Mouse (Mus musculus) left cerebral cortex, postnatal 36 days (tissue): ENCODE data around the gene Clybl. TPM values are rescaled to one million over a fixed set of nuclear protein-coding genes. Genes with fewer than 3 reads are reported as not detected.

ENCODE experiments used
- DNase-seq, 2 experiments: peaks; one replicate each; pipeline ENCODE4 v3.0.0; 2021 to 2022; ENCODE audit warnings: low spot score in 2 of 2, mixed read lengths in 1 of 2
- intact Hi-C: fragments of 180-260 bp; cut with DNase I; formaldehyde crosslinking; loops from one replicate; pipeline ENCODE4 v1.15.1; 2025
- total RNA-seq, 2 experiments: library from RNA; stranded (reverse); gene quantifications; 2 replicates each; pipeline ENCODE4 v1.2.3; 2021

Gene Clybl
- total RNA-seq, 2 experiments from 2014 or later, result 21.2 to 31.3 TPM

DNA sequence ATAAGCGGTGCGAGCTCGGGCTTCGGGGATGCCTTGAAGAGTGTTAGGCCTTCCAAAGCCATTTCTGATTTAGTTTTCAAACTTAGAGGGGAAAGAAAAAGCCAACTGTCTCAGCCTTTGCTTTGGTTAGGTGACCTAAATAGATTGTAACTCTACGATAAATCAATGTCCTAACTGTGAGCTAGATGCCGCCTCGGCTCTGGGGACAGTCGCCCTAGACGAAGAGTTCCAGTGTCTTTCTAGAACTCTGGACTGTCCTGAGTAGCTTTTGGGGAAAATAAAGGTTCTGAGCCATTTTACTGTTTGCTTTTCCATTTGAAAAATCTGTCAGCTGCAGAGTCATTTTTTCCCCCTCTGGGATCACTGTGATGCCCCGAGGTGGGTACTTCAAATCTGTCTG is 49.6 kb downstream of the Clybl start:
- intact Hi-C loops, result no loop called here
- no peak for DNase-seq

DNA sequence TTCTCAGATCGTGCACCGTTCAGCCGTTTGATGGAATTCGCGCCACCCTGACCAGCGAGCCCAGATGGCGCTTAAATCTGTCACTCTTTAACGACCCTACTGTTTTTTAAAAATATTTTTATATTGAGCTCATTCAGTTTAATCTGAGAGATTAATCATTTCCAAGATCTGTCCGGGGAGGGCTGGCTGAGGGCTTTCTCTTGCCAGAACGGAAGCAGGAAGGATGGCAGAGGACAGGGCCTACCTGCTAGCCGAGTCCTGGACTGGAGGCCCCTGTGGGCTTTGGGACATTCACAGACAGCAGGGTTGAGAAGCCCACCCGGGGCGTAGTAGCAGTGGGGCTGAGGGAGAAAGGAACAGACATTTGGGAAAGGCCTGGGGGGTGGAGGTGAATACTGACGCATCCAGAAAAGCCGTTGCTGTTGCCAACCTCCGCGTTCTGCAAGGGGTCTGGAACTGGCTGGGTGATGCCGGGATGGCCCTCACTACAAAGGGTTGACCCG is 51.8 kb downstream of the Clybl start:
- intact Hi-C loops, result no loop called here
- DNase-seq, result no peak

DNA sequence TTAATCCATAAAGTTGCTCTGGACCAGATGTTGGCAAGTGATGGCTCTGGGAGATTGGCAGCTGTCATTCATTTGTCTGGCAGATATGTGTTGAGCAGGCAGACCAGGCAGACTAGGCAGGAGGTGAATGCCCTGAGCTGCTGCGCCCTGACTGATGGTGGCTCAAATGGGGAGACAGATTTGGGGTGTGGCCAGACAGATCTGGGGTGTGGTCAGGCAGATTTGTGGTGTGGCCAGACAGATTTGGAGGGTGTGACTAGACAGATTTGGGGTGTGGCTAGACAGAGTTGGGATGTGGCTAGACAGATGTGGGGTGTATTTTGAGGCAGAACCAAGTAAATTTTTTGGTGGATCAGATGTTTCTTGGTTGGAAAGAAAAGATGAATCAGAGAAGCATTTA is 62.4 kb downstream of the Clybl start:
- intact Hi-C loops, result no loop called here
- no peak for DNase-seq

DNA sequence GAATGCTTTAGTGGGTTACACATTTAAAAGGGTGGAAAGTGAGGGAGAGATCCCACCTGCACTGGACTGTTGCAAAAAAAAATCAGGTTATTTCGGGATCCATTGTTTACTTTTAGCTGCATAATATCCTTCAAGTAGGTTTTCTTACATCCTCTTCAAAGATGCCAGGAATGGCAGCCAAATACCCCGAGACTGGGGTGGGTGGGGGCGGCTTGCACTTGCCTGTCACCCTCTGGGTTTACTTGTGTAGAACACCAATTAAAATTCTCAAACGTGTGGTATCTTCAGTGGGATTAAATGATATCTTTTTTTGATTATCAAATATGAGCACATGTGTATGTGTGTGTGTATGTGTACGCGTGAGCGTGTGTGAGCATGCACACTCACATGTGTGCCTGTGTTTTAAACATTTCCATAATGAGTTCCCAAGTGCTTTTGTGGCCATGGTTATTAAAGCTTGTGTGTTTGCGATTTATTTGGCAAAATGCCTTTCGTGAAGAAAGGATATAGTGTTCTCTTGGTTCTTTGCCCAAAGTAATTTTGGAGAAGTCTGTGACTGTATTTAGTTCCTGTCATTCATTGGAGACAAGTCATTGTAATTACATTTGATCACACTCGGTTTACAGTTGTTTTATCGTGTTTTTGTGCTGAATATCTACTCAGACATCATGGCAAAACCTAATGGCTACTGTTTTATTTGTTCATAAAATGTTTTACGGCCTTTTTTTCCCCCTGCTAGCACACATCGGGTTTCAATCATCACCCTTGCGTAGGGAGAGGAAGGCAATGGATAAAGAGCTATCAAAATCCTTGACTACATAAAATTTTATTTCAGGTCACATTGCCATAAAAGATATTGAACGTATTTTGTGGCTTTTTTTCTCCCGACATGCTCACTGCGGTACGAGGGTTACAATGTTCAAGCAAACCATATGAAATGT is 65.7 kb downstream of the Clybl start:
- no peak for DNase-seq
- intact Hi-C loops, result no loop called here

DNA sequence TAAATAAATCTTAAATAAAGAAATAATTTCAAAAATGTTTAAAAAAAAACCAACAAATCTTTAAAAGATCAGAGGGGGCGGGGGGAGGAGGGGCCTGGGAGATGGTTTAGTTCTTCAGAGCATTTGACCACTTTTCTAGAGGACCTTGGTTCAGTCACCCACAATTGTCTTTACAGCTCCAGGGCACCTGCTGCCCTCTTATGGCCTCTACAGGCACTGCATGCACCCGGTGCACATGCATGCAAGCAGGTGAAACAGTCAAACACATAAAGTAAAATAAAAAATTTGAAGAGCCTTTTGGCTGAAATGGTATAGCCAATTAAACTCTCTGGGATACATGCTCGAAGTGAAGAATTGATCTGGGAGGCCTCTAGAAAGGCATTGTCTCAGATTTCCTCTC is 67.6 kb downstream of the Clybl start:
- no peak for DNase-seq
- intact Hi-C loops, result no loop called here

DNA sequence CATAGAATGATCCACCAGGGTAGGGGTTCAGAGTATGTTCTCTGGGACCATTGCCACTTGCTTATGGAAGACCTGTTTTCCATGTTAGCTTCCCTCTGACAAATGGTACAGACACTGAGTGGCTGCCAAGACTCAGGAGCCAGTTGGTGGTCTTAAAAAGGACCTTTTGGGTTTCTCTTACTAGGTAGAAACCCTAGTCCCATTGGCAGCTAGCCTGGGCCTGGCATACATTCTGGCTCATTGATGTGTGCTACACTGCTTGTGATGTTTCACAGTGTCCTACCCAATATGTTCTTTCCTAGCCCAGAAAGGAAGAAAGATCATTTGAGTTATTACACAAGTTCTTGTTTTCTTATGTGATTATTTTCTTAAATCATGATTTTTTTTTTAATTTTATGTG is 69.8 kb downstream of the Clybl start:
- intact Hi-C loops, result no loop called here
- no peak for DNase-seq

DNA sequence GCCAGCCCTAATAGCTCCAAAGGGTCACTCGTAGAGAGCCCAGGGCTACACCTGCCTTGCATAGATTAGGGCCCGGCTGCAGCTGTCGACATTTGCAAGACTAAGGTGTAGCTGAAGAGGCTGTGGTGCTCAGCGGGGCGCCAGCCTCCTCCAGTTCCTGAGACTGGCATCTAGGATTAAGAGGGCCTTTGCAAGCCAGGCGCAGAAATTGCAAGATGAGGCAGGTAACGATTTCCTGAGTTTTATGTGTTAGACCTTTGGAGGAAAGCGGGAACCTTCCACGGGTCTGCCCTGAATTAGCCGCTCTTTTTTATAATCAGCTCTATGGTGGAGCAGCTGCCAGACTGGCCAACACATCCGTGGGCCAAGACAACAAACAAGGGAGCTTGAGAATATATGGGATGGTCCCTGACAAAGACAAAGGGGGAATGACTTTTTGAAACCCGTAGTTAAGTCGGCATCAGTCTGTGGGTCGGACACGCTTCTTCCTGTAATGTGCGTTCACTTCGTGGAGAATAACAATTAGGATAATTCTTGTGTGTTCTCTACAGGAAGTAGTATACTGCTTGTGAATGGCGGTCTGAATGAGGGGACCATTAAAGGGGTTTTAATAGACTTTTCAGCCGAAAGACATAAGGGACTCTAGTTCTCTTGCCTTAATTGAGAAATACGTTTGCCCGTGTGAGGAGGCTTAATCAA is 74.2 kb downstream of the Clybl start:
- intact Hi-C loops, result no loop called here
- DNase-seq, result no peak

DNA sequence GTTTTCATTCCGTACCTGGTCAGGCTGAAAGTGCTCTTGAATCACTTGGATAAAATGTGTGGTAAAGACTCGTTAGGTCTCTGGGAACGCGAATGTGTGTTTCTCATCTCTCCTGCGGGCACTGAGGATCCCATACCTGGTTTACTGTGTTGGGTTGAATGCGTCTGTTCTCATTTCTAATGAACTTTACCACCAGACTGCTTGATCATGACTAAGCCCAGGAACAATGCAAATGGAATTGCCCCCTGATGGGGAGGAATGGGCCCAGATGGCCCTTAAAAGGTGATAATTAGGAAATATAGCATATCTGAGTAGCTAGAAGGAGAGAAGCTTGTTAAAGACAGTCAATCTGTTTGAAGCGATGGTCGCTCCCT is 74.7 kb downstream of the Clybl start:
- intact Hi-C loops, result no loop called here

DNA sequence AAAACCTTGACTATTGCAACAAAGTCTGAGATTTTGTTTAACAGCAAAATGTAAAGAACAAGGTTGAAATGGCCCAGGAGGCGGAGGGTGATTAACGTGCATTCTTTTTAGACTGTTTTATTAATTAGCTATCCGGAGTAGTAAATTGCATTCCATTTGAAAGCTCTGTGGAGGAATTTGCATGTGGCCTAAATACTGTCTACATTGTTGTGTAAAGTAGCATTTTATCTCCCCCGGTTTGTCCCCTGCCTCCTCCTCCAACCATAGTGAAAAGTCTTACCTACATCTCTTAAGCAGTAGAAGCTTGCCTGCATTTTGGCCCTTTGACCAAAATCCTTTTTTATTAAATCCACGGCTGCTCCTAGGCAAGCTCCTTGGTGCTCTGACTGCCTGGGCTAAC is 76.8 kb downstream of the Clybl start:
- DNase-seq, result no peak
- intact Hi-C loops, result no loop called here

More for the DNA sequence above, 74.7 kb downstream of the Clybl start:
- DNase-seq, result no peak

DNA sequence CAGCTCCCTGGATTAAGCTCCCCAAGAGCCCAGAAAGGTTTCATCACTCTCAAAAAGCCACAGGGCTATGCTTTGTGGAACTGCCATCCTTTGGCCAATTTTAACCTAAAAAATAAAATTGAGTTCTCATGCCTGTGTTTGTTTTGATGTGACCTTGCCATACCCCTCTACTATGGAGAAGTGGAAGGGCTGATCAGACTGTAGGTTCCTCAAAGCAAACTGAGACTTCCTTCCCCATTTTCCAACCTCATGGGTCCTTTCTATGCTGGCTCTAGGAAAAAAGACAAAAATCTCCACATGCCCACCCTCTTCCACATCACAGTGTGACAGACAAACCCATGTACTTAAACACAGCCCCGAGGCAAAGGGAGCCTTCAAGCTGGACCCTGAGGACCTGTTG is 79.7 kb downstream of the Clybl start:
- intact Hi-C loops, result no loop called here
- no peak for DNase-seq

DNA sequence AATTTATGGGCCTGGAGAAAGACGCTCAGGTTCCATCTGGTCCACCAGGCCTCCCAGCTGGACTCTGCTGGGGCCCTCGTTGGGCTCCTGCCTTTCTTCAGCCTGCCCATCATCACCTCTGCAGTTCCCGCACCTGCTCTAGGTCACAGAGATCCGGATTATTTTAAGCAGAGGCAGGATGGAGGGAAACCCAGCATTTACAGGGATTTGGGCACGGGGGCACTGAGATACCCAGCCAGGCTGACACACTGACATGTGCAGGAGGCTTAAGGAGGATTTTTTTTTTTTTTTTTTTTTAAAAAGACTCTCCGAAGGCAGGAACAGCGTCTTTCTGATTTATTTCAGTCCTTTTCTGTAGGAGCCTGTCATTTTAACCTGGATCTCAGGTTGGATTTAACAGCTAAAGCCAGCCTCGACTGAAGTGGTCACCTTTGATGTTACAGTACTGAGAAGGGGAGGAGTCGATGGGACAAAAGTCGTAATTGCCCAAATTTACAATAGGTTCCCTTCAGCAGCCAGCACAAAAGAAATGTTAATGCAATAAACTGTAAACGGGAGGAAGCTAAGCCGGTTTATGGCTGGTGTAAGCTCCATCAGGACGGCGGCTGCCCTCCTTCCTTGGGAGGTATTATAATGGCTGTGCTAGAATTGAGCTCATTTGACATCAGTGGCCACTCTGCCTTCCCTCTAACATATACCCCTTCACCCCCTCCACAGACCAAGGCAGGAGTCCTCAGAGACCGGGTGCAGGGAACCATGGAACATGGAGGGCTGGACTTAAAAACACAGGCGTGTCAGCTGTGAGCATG is 81.6 kb downstream of the Clybl start:
- intact Hi-C loops, result no loop called here
- DNase-seq, result no peak

DNA sequence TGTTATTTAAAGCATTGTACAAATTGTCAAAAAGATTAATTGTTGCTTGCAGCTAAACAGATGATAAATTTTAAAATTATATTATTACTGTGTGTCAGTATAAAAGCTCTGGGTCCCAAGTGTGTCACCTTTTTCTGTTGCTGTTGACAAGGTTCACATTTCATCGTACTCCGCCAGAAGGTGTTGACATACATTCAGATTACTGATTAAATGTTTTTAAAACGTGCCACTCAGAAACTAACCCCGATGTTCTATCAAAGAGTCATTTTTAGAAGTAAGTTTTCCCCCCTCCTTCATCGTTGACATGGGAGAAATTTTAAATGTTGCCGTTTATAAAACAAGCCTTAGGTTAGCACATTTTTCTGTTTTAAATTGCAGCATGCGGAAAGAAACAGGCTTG is 83.7 kb downstream of the Clybl start:
- no peak for DNase-seq
- intact Hi-C loops, result no loop called here

DNA sequence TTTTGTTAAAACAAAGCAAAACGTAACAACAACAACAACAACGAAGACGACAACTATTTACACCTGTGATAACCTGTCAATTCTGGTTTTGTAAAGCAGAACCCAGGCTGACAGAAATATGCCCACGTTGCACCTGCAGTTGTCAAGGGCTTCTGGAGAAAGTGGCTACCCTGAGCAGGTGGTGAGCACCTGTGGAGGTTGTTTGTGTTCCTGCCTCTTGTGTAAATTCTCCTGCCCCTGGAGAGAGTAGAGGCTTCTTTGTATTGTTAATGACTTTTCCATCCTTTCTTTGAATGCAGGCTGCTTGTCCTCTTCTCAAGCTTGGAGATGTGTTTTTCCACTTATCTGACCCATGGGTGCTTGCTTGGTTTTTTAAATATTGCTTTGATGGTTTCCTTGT is 86.1 kb downstream of the Clybl start:
- intact Hi-C loops, result no loop called here

DNA sequence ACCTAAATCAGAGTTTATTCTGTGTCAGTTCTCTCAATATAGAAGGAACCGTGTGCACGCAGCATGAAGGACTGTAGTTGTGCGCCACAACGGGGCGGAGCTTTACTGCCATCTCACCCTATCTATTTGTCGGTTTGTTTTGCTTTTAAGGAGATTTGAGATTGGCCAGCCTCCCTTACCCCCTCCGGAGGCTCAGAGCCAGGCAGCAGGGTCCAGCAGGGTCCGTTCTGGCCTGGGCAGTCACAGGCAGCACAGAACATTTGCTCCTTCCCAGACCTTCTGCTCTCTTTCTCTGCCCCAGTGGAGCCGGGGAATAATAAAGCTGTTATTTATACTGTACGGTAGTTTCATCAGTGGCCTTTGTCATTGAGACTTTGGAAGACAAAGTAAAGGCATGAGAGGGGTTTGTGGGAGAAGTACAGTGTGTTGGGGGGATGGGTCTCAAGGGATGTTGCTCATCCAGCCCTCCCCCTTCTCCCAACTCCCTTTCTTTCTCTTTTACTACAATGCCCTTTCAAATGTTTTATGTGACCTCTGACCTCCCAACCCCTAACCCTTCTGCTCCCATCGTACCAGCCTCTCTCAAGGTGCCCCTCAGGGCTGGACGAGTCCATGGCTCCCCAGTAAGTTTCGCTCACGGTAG is 89.7 kb downstream of the Clybl start:
- intact Hi-C loops, result no loop called here
- no peak for DNase-seq

More for the DNA sequence above, 86.1 kb downstream of the Clybl start:
- DNase-seq, result no peak

DNA sequence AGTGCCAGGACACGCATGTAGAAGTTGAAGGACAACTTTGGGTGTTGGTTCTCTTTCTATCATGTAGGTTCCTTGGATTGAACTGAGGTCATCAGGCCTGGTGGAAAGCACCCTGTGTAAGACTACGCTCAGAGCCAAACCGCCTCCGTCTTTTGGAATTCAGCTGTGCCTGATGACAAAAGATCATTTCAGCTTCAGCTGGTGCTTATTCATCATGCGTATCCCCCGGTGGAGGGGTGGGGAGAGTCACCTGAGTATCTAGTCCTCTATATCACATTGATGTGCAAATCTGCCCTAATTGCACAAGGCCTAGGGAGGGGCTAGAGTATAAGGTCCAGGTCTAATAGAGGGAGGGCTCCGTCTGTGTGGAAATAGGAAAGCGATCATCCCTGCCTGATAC is 95.6 kb downstream of the Clybl start:
- DNase-seq, result no peak
- intact Hi-C loops, result no loop called here

DNA sequence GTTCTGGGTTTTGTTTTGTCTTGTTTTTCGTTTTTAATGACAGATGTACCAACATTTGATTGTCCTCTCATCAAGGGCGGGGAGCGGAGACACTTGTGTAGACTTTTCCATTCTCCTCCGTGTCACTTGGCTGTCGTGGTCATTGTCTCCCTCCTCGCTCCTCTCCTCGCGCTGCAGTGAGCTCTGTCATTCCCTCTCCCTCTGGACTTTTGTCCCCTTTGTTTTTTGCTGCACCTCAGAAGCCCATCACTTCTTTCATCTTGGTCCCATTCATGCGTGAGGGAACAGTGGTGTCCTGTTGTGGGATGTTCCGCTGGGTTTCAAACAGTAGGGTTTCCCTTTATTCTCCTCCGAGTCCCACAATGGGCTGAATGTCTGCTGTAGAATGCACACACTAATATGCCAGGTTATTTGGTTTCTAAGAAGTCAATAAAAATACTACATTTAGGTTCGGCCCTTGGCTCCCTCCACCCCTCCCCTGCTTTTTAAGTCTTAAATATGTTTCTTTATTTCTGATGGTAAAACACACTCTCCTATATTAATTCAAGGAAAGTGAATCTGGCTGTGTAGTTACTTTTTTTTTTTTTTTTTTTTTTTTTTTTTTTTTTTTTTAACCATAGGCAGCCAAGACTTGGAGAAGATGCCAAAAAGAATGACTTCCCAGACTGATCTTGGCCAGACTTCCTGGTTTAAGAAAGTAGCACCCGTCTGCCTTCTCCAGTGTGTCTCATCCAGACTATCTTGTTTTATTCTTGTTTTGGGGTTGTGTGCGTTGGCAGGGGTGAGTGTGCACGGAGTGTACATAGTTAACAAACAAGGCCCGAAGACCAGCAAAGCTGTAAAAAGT is 98.2 kb downstream of the Clybl start:
- no peak for DNase-seq
- intact Hi-C loops, result no loop called here

DNA sequence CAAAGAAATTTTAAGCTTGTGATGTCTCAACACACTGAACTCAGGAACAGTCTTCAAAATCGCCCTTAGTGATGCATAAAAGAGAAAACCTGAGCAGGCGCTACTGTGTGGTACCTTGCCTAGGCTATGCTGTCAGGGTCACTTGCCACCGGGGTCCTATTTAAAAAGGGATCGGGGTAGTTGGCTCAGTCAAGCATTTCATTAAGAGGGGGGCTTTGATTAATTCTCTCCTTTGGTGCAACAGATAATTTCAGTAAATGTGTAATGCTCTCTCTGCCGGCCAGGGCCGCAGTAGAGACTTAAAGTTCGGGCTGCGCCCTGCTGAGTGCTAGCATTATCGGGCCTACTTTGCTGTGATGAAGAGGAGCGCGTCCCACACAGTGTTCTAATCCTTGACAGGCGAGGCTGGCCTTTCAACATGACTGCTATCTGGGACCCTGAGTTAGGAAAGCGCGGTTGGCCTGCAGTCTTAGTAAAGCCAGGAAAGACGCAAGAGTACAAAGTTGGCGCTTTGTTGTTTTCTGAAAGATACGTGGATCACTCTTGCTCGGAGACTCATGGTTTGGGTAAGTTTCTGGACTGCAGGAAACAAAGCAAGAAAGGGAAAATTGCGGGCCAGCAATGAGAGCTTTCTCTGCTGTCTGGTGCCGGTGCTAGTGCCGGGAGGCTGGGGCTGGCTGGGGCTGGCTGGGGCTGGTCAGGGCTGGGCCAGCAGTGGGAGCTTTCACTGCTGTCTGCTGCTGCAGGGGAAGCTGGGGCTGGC is 99.0 kb downstream of the Clybl start:
- intact Hi-C loops, result no loop called here
- no peak for DNase-seq

DNA sequence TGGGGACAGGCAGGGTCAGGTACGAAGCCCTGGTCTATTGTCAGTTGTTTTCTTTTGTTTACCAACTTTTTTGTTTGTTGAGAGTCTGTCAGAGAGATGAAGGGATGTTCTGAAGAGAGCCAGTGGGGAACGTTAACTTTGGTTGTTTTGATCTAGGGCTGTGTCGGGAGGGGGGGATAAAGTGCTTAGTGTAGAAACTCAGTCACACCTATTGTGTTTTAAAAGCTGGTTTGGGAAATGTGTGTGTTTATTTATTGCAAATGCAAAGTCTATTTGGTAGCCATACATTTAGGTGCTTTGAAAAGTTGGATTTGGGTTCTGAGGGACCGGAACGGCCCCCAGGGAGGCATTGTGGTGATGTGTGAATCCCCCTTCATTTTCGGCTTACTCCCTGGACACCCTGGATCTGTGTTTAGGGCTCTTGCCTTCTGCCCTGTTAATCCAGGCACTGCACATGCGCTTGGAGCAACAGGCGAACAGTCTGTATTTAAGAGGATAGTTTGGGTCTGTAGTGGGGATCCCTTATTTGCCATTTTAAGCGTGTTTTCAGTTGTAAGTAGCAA is 99.6 kb downstream of the Clybl start:
- intact Hi-C loops, result no loop called here
- DNase-seq, result no peak
